ENCODE assay signal across 18 mouse cellular contexts in genomic region chr1:105170114-105170506, GRCm38 (mm10).
DNase-seq lines count a peak whose midpoint lies in the region; ATAC-seq and TF ChIP-seq lines count a peak whose summit lies in the region.
"Had no signal": no experiment of that assay in that cellular context is flagged by ENCODE, and none has a peak within 500 bp of the region (broad histone marks: within the 10 kb centered on the region; RNA-seq: fewer than 3 reads in every experiment).

No protein-coding gene starts in this region.

- WGBS in liver, postnatal 0 days (ENCODE audit: insufficient replicate concordance) = 65% methylated on average over 4 of the region's 4 CpGs
- 76% methylated on average over 4 of the region's 4 CpGs for WGBS in liver, embryonic 12.5 days (ENCODE audit: insufficient replicate concordance)
- WGBS in bone marrow, adult 2 months = 54% methylated on average over 4 of the region's 4 CpGs
- WGBS in intestine, postnatal 0 days = 61% methylated on average over 4 of the region's 4 CpGs
- WGBS in stomach, embryonic 15.5 days = 80% methylated on average over 4 of the region's 4 CpGs

- no peak for TF ChIP-seq CTCF in liver, postnatal 0 days (IDR thresholded peaks at IDR 0.05; ENCODE audit: low read depth)
- TF ChIP-seq CTCF in bone marrow, adult 2 months (IDR thresholded peaks at IDR 0.05; ENCODE audit: control insufficient read depth, insufficient read depth, low read length) = no peak
- TF ChIP-seq CTCF in intestine, postnatal 0 days (IDR thresholded peaks at IDR 0.05; ENCODE audit: low read depth) = no peak

- no peaks in the 10 kb centered on the region for H3K27me3 ChIP-seq in liver, postnatal 0 days (ENCODE audit: insufficient read depth, low read length)
- no peaks in the 10 kb centered on the region for H3K27me3 ChIP-seq in liver, embryonic 12.5 days (replicated peaks)
- H3K27me3 ChIP-seq in intestine, postnatal 0 days (replicated peaks; ENCODE audit: control insufficient read depth, insufficient read depth, low read length) = no peaks in the 10 kb centered on the region
- no peaks in the 10 kb centered on the region for H3K27me3 ChIP-seq in stomach, embryonic 15.5 days (replicated peaks)
- H3K27me3 ChIP-seq: embryonic facial prominence, embryonic 13.5 days; hindbrain, embryonic 15.5 days; midbrain, embryonic 13.5 days had no signal

- TF ChIP-seq EP300 in liver, postnatal 0 days (IDR thresholded peaks at IDR 0.05; ENCODE audit: low read depth) = no peak

- no peak overlapping the region for H3K9ac ChIP-seq in liver, postnatal 0 days (replicated peaks)
- H3K9ac ChIP-seq in liver, embryonic 12.5 days = no peak overlapping the region
- no peak overlapping the region for H3K9ac ChIP-seq in intestine, postnatal 0 days (ENCODE audit: low read depth, low read length)
- no peak overlapping the region for H3K9ac ChIP-seq in stomach, embryonic 15.5 days
- H3K9ac ChIP-seq: embryonic facial prominence, embryonic 13.5 days; hindbrain, embryonic 15.5 days; lung, embryonic 14.5 days; midbrain, embryonic 13.5 days had no signal

- peak overlapping the region; percentile 50; the same call in 1 of the 2 replicates for H3K27ac ChIP-seq in liver, postnatal 0 days (ENCODE audit: low read depth)
- no peak overlapping the region for H3K27ac ChIP-seq in liver, embryonic 12.5 days
- H3K27ac ChIP-seq in bone marrow, adult 2 months (ENCODE audit: control insufficient read depth, insufficient read depth, low read depth, low read length, poor library complexity) = peak overlapping the region; percentile 32; the same call in 1 of the 2 replicates
- H3K27ac ChIP-seq in intestine, postnatal 0 days (ENCODE audit: low read depth, low read length) = no peak overlapping the region
- H3K27ac ChIP-seq in stomach, embryonic 15.5 days = no peak overlapping the region
- H3K27ac ChIP-seq: embryonic facial prominence, embryonic 13.5 days; forebrain, embryonic 10.5 days; hindbrain, embryonic 15.5 days; midbrain, embryonic 13.5 days had no signal

- H3K4me1 ChIP-seq in liver, postnatal 0 days (ENCODE audit: insufficient read depth) = peaks cover 3% of the 10 kb centered on the region
- H3K4me1 ChIP-seq in liver, embryonic 12.5 days = no peaks in the 10 kb centered on the region
- H3K4me1 ChIP-seq in bone marrow, adult 2 months (ENCODE audit: control insufficient read depth, insufficient read depth, low read length) = peaks cover 1% of the 10 kb centered on the region; the same call in 1 of the 2 replicates
- H3K4me1 ChIP-seq in intestine, postnatal 0 days (replicated peaks; ENCODE audit: control insufficient read depth, insufficient read depth, low read length) = peaks cover 9% of the 10 kb centered on the region; the same call in 1 of the 2 replicates
- H3K4me1 ChIP-seq in stomach, embryonic 15.5 days = no peaks in the 10 kb centered on the region
- H3K4me1 ChIP-seq: embryonic facial prominence, embryonic 13.5 days; forebrain, embryonic 10.5 days; hindbrain, embryonic 15.5 days had no signal

- DNase-seq in liver, postnatal 0 days = no peak
- DNase-seq in layer of hippocampus, postnatal 10 days (ENCODE audit: low spot score in 2 of 2) = no peak
- DNase-seq in T-cell, adult 2 months (ENCODE audit: low spot score) = no peak
- DNase-seq: cerebellum, adult 11-12 months; heart, adult 18-20 months; layer of hippocampus, adult 9-11 months; liver; lung, embryonic 14.5 days; thymus, adult 18-20 months had no signal

- no peak overlapping the region for H3K4me2 ChIP-seq in liver, postnatal 0 days (ENCODE audit: low read depth, low read length)
- H3K4me2 ChIP-seq in liver, embryonic 12.5 days = no peak overlapping the region
- H3K4me2 ChIP-seq in intestine, postnatal 0 days (replicated peaks; ENCODE audit: low read depth) = no peak overlapping the region
- H3K4me2 ChIP-seq in stomach, embryonic 15.5 days = no peak overlapping the region
- H3K4me2 ChIP-seq: embryonic facial prominence, embryonic 13.5 days; hindbrain, embryonic 15.5 days; lung, embryonic 14.5 days; midbrain, embryonic 13.5 days had no signal

- no peaks in the 10 kb centered on the region for H3K36me3 ChIP-seq in liver, postnatal 0 days (replicated peaks; ENCODE audit: insufficient read depth, low read length)
- no peaks in the 10 kb centered on the region for H3K36me3 ChIP-seq in liver, embryonic 12.5 days
- H3K36me3 ChIP-seq in intestine, postnatal 0 days (ENCODE audit: control insufficient read depth, insufficient read depth) = no peaks in the 10 kb centered on the region
- no peaks in the 10 kb centered on the region for H3K36me3 ChIP-seq in stomach, embryonic 15.5 days
- H3K36me3 ChIP-seq: embryonic facial prominence, embryonic 13.5 days; forebrain, embryonic 10.5 days; hindbrain, embryonic 15.5 days; midbrain, embryonic 13.5 days had no signal

- no peaks in the 10 kb centered on the region for H3K9me3 ChIP-seq in liver, postnatal 0 days (ENCODE audit: low read length)
- no peaks in the 10 kb centered on the region for H3K9me3 ChIP-seq in liver, embryonic 12.5 days (replicated peaks)
- H3K9me3 ChIP-seq in intestine, postnatal 0 days (ENCODE audit: control insufficient read depth) = no peaks in the 10 kb centered on the region
- H3K9me3 ChIP-seq in stomach, embryonic 15.5 days = no peaks in the 10 kb centered on the region
- H3K9me3 ChIP-seq: embryonic facial prominence, embryonic 13.5 days; forebrain, embryonic 10.5 days; hindbrain, embryonic 15.5 days; midbrain, embryonic 13.5 days had no signal

- no peak for TF ChIP-seq POLR2A in bone marrow, adult 2 months (IDR thresholded peaks at IDR 0.05; ENCODE audit: borderline replicate concordance, control insufficient read depth, low read depth, low read length)

- no peak overlapping the region for H3K4me3 ChIP-seq in liver, postnatal 0 days (ENCODE audit: low read depth, low read length)
- no peak overlapping the region for H3K4me3 ChIP-seq in liver, embryonic 12.5 days
- no peak overlapping the region for H3K4me3 ChIP-seq in bone marrow, adult 2 months (replicated peaks; ENCODE audit: control insufficient read depth, low read depth, low read length)
- H3K4me3 ChIP-seq in intestine, postnatal 0 days (ENCODE audit: low read depth, low read length) = no peak overlapping the region
- H3K4me3 ChIP-seq in stomach, embryonic 15.5 days (replicated peaks) = no peak overlapping the region
- H3K4me3 ChIP-seq: embryonic facial prominence, embryonic 13.5 days; forebrain, embryonic 10.5 days; hindbrain, embryonic 15.5 days; midbrain, embryonic 13.5 days had no signal

- ATAC-seq in liver, postnatal 0 days = peak; percentile 66
- no peak for ATAC-seq in liver, embryonic 12.5 days
- peak; percentile 88 for ATAC-seq in intestine, postnatal 0 days
- peak; percentile 50; the same call in 1 of the 2 replicates for ATAC-seq in stomach, embryonic 15.5 days (ENCODE audit: insufficient read depth, low FRiP score, low read depth)
- ATAC-seq: activated CD4-positive, CD25-positive, alpha-beta regulatory T cell, adult 4 months; midbrain, embryonic 13.5 days had no signal

Comparison
In these comparisons a context has a peak if more than half of its experiments do, and no peak if none do; other contexts are left out.
1. H3K27ac ChIP-seq: peak in liver, postnatal 0 days (single experiment) and bone marrow, adult 2 months (single experiment); none in liver, embryonic 12.5 days (single experiment), intestine, postnatal 0 days (single experiment) and stomach, embryonic 15.5 days (single experiment).